Mouse (Mus musculus) adipocyte (in vitro differentiated cells): ENCODE data around the gene Maml2.

Source experiments
- DNase-seq: peaks from one replicate; pipeline ENCODE4 v3.0.0-alpha.2; 2016; ENCODE audit warnings: low spot score

Gene Maml2

GRCm38 (mm10) chr9:13495530-13495929 lies 197.8 kb downstream of the Maml2 start:
- DNase-seq, result no peak

- no peak for DNase-seq
Observed at GRCm38 (mm10) chr9:13497016-13497415, 199.3 kb downstream of the Maml2 start.

- DNase-seq, result peak; percentile 78
Observed at GRCm38 (mm10) chr9:13497690-13498333, 200.1 kb downstream of the Maml2 start.

- DNase-seq, result no peak
Observed at GRCm38 (mm10) chr9:13500045-13500444, 202.3 kb downstream of the Maml2 start.

- no peak for DNase-seq
Observed at GRCm38 (mm10) chr9:13505024-13505423, 207.3 kb downstream of the Maml2 start.

- no peak for DNase-seq
Observed at GRCm38 (mm10) chr9:13506956-13507821, 209.4 kb downstream of the Maml2 start.

- no peak for DNase-seq
Observed at GRCm38 (mm10) chr9:13507822-13508188, 210.0 kb downstream of the Maml2 start.

GRCm38 (mm10) chr9:13509751-13510150 lies 212.0 kb downstream of the Maml2 start:
- DNase-seq, result no peak

GRCm38 (mm10) chr9:13510621-13511369 lies 213.0 kb downstream of the Maml2 start:
- DNase-seq, result peak; percentile 70

GRCm38 (mm10) chr9:13513135-13513534 lies 215.4 kb downstream of the Maml2 start:
- no peak for DNase-seq

- DNase-seq, result no peak
Observed at GRCm38 (mm10) chr9:13514435-13514834, 216.7 kb downstream of the Maml2 start.

GRCm38 (mm10) chr9:13515976-13516375 lies 218.2 kb downstream of the Maml2 start:
- DNase-seq, result no peak

GRCm38 (mm10) chr9:13518031-13518430 lies 220.3 kb downstream of the Maml2 start:
- no peak for DNase-seq

- DNase-seq, result no peak
Observed at GRCm38 (mm10) chr9:13518441-13518971, 220.7 kb downstream of the Maml2 start.

- DNase-seq, result no peak
Observed at GRCm38 (mm10) chr9:13522061-13522820, 224.5 kb downstream of the Maml2 start.

- no peak for DNase-seq
Observed at GRCm38 (mm10) chr9:13523046-13523445, 225.3 kb downstream of the Maml2 start.

GRCm38 (mm10) chr9:13525075-13525474 lies 227.3 kb downstream of the Maml2 start:
- no peak for DNase-seq

GRCm38 (mm10) chr9:13525561-13526255 lies 228.0 kb downstream of the Maml2 start:
- DNase-seq, result no peak

- DNase-seq, result no peak
Observed at GRCm38 (mm10) chr9:13530575-13530974, 232.8 kb downstream of the Maml2 start.

GRCm38 (mm10) chr9:13533076-13533707 lies 235.4 kb downstream of the Maml2 start:
- no peak for DNase-seq

GRCm38 (mm10) chr9:13535803-13536202 lies 238.0 kb downstream of the Maml2 start:
- DNase-seq, result no peak
